Mouse (Mus musculus) hindbrain, embryonic 14.5 days (tissue): ENCODE data around the gene Exo1. TPM values are rescaled to one million over a fixed set of nuclear protein-coding genes. Genes with fewer than 3 reads are reported as not detected.
A peak's percentile ranks its signal among the peaks of the same experiment; 100 is the strongest.

Experiments used
- ATAC-seq: fragments of 200-750 bp; cut with Nextera tagmentation; 2 replicates; pipeline ENCODE4 v1.8.0; 2017; ENCODE audit warnings: moderate number of reproducible peaks, mild to moderate bottlenecking, moderate TSS enrichment, moderate library complexity; ENCODE audit not compliant: low FRiP score
- DNase-seq: peaks from one replicate; pipeline ENCODE4 v3.0.0-alpha.2; 2015; ENCODE audit warnings: low spot score
- H3K27ac ChIP-seq: fragments of 300-500 bp; sonication (generic); 2 replicates; pipeline ENCODE4 v1.5.1; 2014; ENCODE audit warnings: mild to moderate bottlenecking, moderate library complexity
- H3K27me3 ChIP-seq: fragments of 300-500 bp; sonication (generic); 2 replicates; pipeline ENCODE4 v1.6.1; 2014; ENCODE audit warnings: mild to moderate bottlenecking, low read length, mixed read lengths; ENCODE audit not compliant: control insufficient read depth, insufficient read depth
- H3K36me3 ChIP-seq: fragments of 300-500 bp; sonication (generic); replicated peaks from 2 replicates; pipeline ENCODE4 v1.6.1; 2014; ENCODE audit not compliant: control insufficient read depth, insufficient read depth
- H3K4me1 ChIP-seq: fragments of 300-500 bp; sonication (generic); replicated peaks from 2 replicates; pipeline ENCODE4 v1.6.1; 2014; ENCODE audit warnings: antibody characterized with exemption, low read length, mixed read lengths; ENCODE audit not compliant: control insufficient read depth, insufficient read depth
- H3K4me2 ChIP-seq: fragments of 300-500 bp; sonication (generic); replicated peaks from 2 replicates; pipeline ENCODE4 v1.6.1; 2014; ENCODE audit warnings: mild to moderate bottlenecking, moderate library complexity
- H3K4me3 ChIP-seq: fragments of 300-500 bp; sonication (generic); replicated peaks from 2 replicates; pipeline ENCODE4 v1.5.1; 2014; ENCODE audit warnings: mild to moderate bottlenecking, low read length
- H3K9ac ChIP-seq: fragments of 300-500 bp; sonication (generic); 2 replicates; pipeline ENCODE4 v1.6.1; 2014
- H3K9me3 ChIP-seq: fragments of 300-500 bp; sonication (generic); 2 replicates; pipeline ENCODE4 v1.6.1; 2016; ENCODE audit warnings: low read length; ENCODE audit not compliant: control insufficient read depth
- WGBS: fragments of 180-500 bp; shearing (Covaris S2); extraction: QIAGEN DNeasy Blood & Tissue Kit; methylation state at CpG from one replicate; pipeline ENCODE4 v1.1.7; 2014; 5-methylcytosine and 5-hydroxymethylcytosine counted together
- polyA plus RNA-seq: library from polyadenylated mRNA; unstranded; fragments of >200 nt; fragmentation: Nextera tagmentation; extraction: Ambion mirVana; gene quantifications from 2 replicates; pipeline ENCODE4 v1.2.1, GENCODE M21; 2014

The Exo1 gene
- polyA plus RNA-seq, 1 experiment from 2014 or later, result 5.8 TPM

- 0 out of 2 replicates have a peak, but pooled peaks cover 3% of the 10 kb centered on the region for H3K36me3 ChIP-seq
- no peak overlapping the region for H3K9ac ChIP-seq
- no peaks in the 10 kb centered on the region for H3K4me1 ChIP-seq
- no peaks in the 10 kb centered on the region for H3K9me3 ChIP-seq
- no peak for ATAC-seq
- DNase-seq, result no peak
- H3K4me2 ChIP-seq, result no peak overlapping the region
- H3K27ac ChIP-seq, result no peak overlapping the region
- 91% methylated on average over 2 of the region's 2 CpGs for WGBS
- H3K4me3 ChIP-seq, result no peak overlapping the region
- H3K27me3 ChIP-seq, result no peaks in the 10 kb centered on the region
Observed at GRCm38 (mm10) chr1:175911207-175911606, 30.8 kb downstream of the Exo1 start.

- Histone ChIP-seq H3K4me3 (no peak overlapping the region), H3K4me1 (no peaks in the 10 kb centered on the region)
Observed at GRCm38 (mm10) chr1:175912038-175912437, 31.7 kb downstream of the Exo1 start.

GRCm38 (mm10) chr1:175913728-175914303, 33.4 kb downstream of the Exo1 start:
- no peak for ATAC-seq
- Histone ChIP-seq H3K27ac (no peak overlapping the region), H3K9me3 (no peaks in the 10 kb centered on the region), H3K4me2 (no peak overlapping the region), H3K4me3 (no peak overlapping the region), H3K36me3 (0 out of 2 replicates have a peak, but pooled peaks cover 1% of the 10 kb centered on the region), H3K4me1 (no peaks in the 10 kb centered on the region), H3K9ac (no peak overlapping the region), H3K27me3 (no peaks in the 10 kb centered on the region)
- DNase-seq, result no peak
- 65% methylated on average over 5 of the region's 5 CpGs for WGBS

More at GRCm38 (mm10) chr1:175912038-175912437, 31.7 kb downstream of the Exo1 start:
- H3K9me3 ChIP-seq, result no peaks in the 10 kb centered on the region
- H3K27me3 ChIP-seq, result no peaks in the 10 kb centered on the region
- WGBS, result 94% methylated on average over 3 of the region's 3 CpGs
- no peak overlapping the region for H3K4me2 ChIP-seq
- no peak overlapping the region for H3K9ac ChIP-seq
- ATAC-seq (no peak), DNase-seq (no peak)
- H3K36me3 ChIP-seq, result 0 out of 2 replicates have a peak, but pooled peaks cover 3% of the 10 kb centered on the region
- no peak overlapping the region for H3K27ac ChIP-seq

DNA sequence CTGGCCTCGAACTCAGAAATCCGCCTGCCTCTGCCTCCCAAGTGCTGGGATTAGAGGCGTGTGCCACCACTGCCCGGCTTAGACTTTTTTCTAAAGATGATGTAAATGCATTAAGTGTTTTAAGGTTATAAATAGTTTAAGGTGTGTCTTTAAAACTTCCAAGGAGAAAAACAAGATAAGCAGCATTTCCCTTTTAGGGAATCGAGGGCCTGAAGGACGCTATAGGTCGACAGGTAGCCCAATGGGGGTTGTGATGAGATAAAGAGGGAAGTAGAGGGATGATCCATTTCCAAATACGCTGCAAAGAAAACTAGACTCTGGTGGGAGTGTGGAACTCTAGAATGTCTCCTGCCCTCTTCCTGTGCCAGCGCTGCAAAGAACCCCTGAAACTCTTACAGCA, 39.6 kb downstream of the Exo1 start, which contains the start of gene Gm38100:
TSS of gene Gm38100 (plus strand) at position 301 of the 400 bp plus-strand sequence.
- Histone ChIP-seq H3K4me2 (no peak within 1 kb of the TSS), H3K27ac (no peak within 1 kb of the TSS), H3K4me1 (no peaks in the 10 kb centered on the region), H3K9ac (no peak within 1 kb of the TSS), H3K9me3 (no peaks in the 10 kb centered on the region), H3K27me3 (no peaks in the 10 kb centered on the region), H3K36me3 (no peaks in the 10 kb centered on the region), H3K4me3 (no peak within 1 kb of the TSS)
- 91% methylated on average over 9 of the region's 9 CpGs for WGBS
- ATAC-seq (no peak), DNase-seq (no peak)

DNA sequence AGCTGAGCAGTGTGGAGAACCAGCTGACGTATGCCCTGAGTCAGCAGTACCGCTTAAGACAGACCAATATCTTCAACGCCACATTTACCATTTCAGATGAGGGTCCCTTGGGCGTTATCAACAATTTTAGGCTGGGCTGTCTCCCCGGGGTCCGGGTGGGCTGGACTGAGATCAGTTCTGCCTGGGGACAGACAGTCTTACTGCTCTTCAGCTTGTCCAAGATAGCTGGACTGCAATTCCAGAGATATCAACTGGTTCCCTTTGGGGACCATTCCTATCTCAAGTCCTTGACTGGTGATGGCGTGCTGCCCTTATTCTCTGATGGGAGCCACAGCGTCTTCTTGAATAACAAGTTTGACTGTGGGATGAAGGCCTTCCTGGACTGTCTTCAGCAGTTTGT, 40.7 kb downstream of the Exo1 start:
- no peak for DNase-seq
- Histone ChIP-seq H3K27me3 (no peaks in the 10 kb centered on the region), H3K9me3 (no peaks in the 10 kb centered on the region), H3K27ac (no peak overlapping the region), H3K9ac (no peak overlapping the region), H3K4me2 (no peak overlapping the region), H3K36me3 (no peaks in the 10 kb centered on the region), H3K4me3 (no peak overlapping the region), H3K4me1 (no peaks in the 10 kb centered on the region)
- ATAC-seq, result no peak
- WGBS, result 90% methylated on average over 8 of the region's 8 CpGs

DNA sequence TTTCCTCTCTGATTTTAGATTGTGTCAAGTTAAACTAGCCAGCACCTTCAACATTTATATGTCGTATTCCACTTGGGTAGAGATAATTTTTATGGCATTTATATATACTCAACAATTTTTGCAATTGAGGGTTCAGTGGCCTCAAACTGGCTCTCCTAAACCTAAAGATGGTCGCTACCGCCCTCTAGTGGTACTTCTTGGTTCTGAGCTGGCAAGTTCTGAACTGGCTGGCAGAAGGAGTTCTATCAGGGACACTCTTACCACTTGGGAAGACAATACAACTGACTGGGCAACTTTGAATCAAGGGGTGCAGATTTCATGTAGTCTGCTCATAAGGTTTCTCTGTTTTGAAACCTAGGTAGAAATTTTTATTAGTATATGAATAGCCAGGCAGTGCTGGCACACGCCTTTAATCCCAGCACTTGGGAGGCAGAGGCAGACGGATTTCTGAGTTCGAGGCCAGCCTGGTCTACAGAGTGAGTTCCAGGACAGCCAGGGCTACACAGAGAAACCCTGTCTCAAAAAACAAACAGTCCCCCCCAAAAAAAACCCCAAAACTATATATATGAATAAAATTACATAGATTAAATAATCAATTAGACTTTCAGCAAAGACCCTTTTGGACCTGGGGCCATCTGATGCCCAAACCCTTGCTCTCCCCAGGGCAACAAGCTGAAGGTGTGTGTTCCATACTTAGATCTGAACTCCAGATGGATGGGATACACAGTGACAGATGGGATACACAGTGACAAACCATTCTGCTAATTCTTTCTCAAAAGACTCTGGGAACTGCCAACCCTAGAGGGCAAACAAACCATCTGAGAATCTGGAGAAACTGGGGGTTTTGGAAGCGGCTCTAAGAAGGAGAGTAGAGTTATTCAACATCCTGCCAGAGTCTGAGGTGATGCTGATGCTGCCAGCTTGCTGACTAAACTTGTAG, 43.7 kb downstream of the Exo1 start:
- Histone ChIP-seq H3K36me3 (no peaks in the 10 kb centered on the region), H3K4me3 (no peak overlapping the region), H3K9ac (no peak overlapping the region), H3K9me3 (no peaks in the 10 kb centered on the region), H3K4me2 (no peak overlapping the region), H3K4me1 (no peaks in the 10 kb centered on the region), H3K27me3 (no peaks in the 10 kb centered on the region), H3K27ac (no peak overlapping the region)
- DNase-seq (peak; percentile 90), ATAC-seq (0 out of 2 replicates have a peak, but pooled peaks have one; percentile 58)
- 53% methylated on average over 7 of the region's 7 CpGs for WGBS

GRCm38 (mm10) chr1:175931391-175931790, 51.0 kb downstream of the Exo1 start:
- no peak overlapping the region for H3K4me3 ChIP-seq
- H3K9ac ChIP-seq, result no peak overlapping the region
- ATAC-seq (no peak), DNase-seq (no peak)
- no peaks in the 10 kb centered on the region for H3K9me3 ChIP-seq
- H3K4me1 ChIP-seq, result no peaks in the 10 kb centered on the region
- H3K27me3 ChIP-seq, result no peaks in the 10 kb centered on the region
- 93% methylated on average over 5 of the region's 5 CpGs for WGBS
- no peak overlapping the region for H3K4me2 ChIP-seq
- no peaks in the 10 kb centered on the region for H3K36me3 ChIP-seq
- H3K27ac ChIP-seq, result no peak overlapping the region

DNA sequence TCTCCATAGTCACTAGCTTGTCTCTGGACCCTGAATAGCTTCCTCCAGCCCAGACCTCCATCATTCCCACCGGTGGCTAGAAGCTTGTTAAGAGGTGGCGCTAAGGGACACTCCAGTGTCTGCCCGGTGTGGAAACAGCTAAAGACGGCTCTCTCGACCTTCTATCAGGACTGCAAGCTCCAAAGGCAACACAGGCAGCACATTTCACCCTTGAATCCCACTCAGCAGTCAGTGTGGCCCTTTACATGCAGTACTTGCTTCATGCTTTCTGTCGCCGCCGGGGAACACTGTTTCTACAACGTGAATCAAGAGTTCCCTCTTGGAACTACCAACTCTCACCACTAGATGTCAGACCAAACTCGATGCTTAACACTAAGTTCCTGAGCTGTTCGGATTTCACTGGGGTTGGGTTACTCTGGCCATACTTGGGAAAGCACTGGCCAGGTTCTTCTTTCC, 55.9 kb downstream of the Exo1 start:
- H3K36me3 ChIP-seq, result no peaks in the 10 kb centered on the region
- ATAC-seq (peak; percentile 83), DNase-seq (peak; percentile 97)
- H3K4me2 ChIP-seq, result peak overlapping the region; percentile 41
- no peak overlapping the region for H3K4me3 ChIP-seq
- WGBS, result 13% methylated on average over 11 of the region's 11 CpGs
- H3K4me1 ChIP-seq, result no peaks in the 10 kb centered on the region
- H3K9ac ChIP-seq, result peak overlapping the region; percentile 37; the same call in 1 of the 2 replicates
- no peaks in the 10 kb centered on the region for H3K27me3 ChIP-seq
- no peak overlapping the region for H3K27ac ChIP-seq
- H3K9me3 ChIP-seq, result no peaks in the 10 kb centered on the region

GRCm38 (mm10) chr1:175938731-175939130, 58.4 kb downstream of the Exo1 start:
- no peaks in the 10 kb centered on the region for H3K9me3 ChIP-seq
- WGBS, result 77% methylated on average over 3 of the region's 3 CpGs
- H3K9ac ChIP-seq, result no peak overlapping the region
- no peaks in the 10 kb centered on the region for H3K36me3 ChIP-seq
- H3K4me2 ChIP-seq, result no peak overlapping the region
- no peak overlapping the region for H3K4me3 ChIP-seq
- no peak overlapping the region for H3K27ac ChIP-seq
- ATAC-seq (no peak), DNase-seq (no peak)
- H3K4me1 ChIP-seq, result no peaks in the 10 kb centered on the region
- H3K27me3 ChIP-seq, result no peaks in the 10 kb centered on the region
